ENCODE assay signal across 8 mouse cellular contexts in the genomic region with DNA sequence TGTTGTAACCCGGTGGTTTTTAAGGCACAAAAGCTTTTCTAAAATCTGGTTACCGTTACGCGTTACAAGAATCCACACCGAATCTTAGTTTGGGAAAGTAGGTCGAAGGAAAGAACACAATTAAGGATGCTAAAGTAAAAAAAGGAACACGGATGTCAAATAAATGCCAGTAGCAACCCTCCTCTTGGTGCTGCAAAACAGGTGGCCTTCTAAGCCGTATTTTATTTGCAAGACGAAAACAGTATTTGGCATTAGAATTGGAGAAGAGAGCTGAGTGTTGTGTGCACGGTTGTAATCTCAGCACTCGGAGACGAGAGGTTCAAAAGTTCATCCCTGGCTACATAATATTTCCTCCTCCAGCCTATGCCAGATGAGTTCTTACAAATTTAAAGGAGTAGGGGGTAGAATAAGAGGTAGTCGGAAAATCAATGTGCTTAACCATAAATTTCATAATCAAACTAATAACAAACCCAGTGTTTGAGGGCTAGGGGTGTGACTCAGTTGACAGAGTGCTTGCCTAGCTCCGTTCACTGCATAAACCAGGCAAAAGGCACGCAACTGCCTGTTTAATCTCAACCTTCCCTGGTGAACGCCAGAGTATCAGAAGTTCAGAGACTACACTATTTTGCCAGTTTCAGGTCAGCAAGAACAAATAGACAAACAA. TPM values are rescaled to one million over a fixed set of nuclear protein-coding genes. Genes with fewer than 3 reads are reported as not detected.
DNase-seq lines count a peak whose midpoint lies in the region; ATAC-seq and TF ChIP-seq lines count a peak whose summit lies in the region.

No protein-coding gene starts in this region.

- H3K9ac ChIP-seq in lung, embryonic 16.5 days (ENCODE audit: low read length), result peak overlapping the region; percentile 98

- peaks cover 24% of the 10 kb centered on the region for H3K4me1 ChIP-seq in lung, embryonic 16.5 days (replicated peaks; ENCODE audit: control insufficient read depth, insufficient read depth, low read length)
- no peaks in the 10 kb centered on the region; the same call in 1 of the 2 replicates for H3K4me1 ChIP-seq in embryonic fibroblast, embryonic 13.5 days (ENCODE audit: control insufficient read depth, insufficient read depth, low read length)
- peaks cover 35% of the 10 kb centered on the region for H3K4me1 ChIP-seq in limb, embryonic 10.5 days
- H3K4me1 ChIP-seq in small intestine, adult 2 months (ENCODE audit: control insufficient read depth, insufficient read depth, insufficient read length, low read length), result peaks cover 11% of the 10 kb centered on the region

- no peak for DNase-seq in lung, adult 18-20 months
- no peak for DNase-seq in limb, embryonic 10.5 days (ENCODE audit: low spot score)
- no peak for DNase-seq in right cerebral cortex, adult 2 months (ENCODE audit: low spot score in 2 of 2)
- no peak for DNase-seq in natural killer cell, adult 2 months (ENCODE audit: low spot score in 2 of 2)
- no peak for DNase-seq in gastrocnemius, postnatal 36 days

- H3K36me3 ChIP-seq in lung, embryonic 16.5 days (ENCODE audit: control insufficient read depth, insufficient read depth, low read length), result no peaks in the 10 kb centered on the region
- peaks cover 18% of the 10 kb centered on the region for H3K36me3 ChIP-seq in limb, embryonic 10.5 days
- H3K36me3 ChIP-seq in small intestine, adult 2 months (ENCODE audit: control insufficient read depth, insufficient read depth, low read length), result no peaks in the 10 kb centered on the region

- no peak for TF ChIP-seq CTCF in embryonic fibroblast, embryonic 13.5 days (IDR thresholded peaks at IDR 0.05; ENCODE audit: borderline replicate concordance, insufficient read depth, low read length)
- no peak for TF ChIP-seq CTCF in small intestine, adult 2 months (IDR thresholded peaks at IDR 0.05; ENCODE audit: extremely low read depth, insufficient read length, insufficient replicate concordance, low read depth, low read length)

- peak overlapping the region; percentile 91 for H3K4me3 ChIP-seq in lung, embryonic 16.5 days (ENCODE audit: low read length)
- peak overlapping the region; percentile 63 for H3K4me3 ChIP-seq in embryonic fibroblast, embryonic 13.5 days (ENCODE audit: insufficient read depth, low read length)
- peak overlapping the region; percentile 98 for H3K4me3 ChIP-seq in limb, embryonic 10.5 days
- no peak overlapping the region; the same call in 1 of the 2 replicates for H3K4me3 ChIP-seq in small intestine, adult 2 months (ENCODE audit: low read depth, low read length)

- ATAC-seq in lung, embryonic 16.5 days (ENCODE audit: low read depth), result no peak

- H3K9me3 ChIP-seq in lung, embryonic 16.5 days (ENCODE audit: control insufficient read depth, low read length), result no peaks in the 10 kb centered on the region
- H3K9me3 ChIP-seq in limb, embryonic 10.5 days (replicated peaks), result no peaks in the 10 kb centered on the region

- H3K27me3 ChIP-seq in lung, embryonic 16.5 days (ENCODE audit: control insufficient read depth, insufficient read depth, low read depth, low read length), result no peaks in the 10 kb centered on the region
- peaks cover 4% of the 10 kb centered on the region for H3K27me3 ChIP-seq in limb, embryonic 10.5 days (ENCODE audit: low read depth, poor library complexity, severe bottlenecking)
- no peaks in the 10 kb centered on the region for H3K27me3 ChIP-seq in small intestine, adult 2 months (ENCODE audit: control insufficient read depth, insufficient read depth, low read length)

- H3K4me2 ChIP-seq in lung, embryonic 16.5 days (ENCODE audit: low read depth, low read length), result peak overlapping the region; percentile 90

- intact Hi-C loops in gastrocnemius, postnatal 36 days (cut with DNase I), result no loop called here

- 16% methylated on average over 16 of the region's 16 CpGs for WGBS in lung, embryonic 16.5 days
- WGBS in limb, embryonic 10.5 days, result 43% methylated on average over 16 of the region's 16 CpGs
- WGBS in small intestine, adult 2 months, result 7% methylated on average over 16 of the region's 16 CpGs

- no peak for TF ChIP-seq POLR2A in embryonic fibroblast, embryonic 13.5 days (IDR thresholded peaks at IDR 0.05; ENCODE audit: low read depth, low read length)
- no peak for TF ChIP-seq POLR2A in small intestine, adult 2 months (IDR thresholded peaks at IDR 0.05; ENCODE audit: low read depth, low read length)

- H3K27ac ChIP-seq in lung, embryonic 16.5 days (ENCODE audit: low read length), result peak overlapping the region; percentile 98
- H3K27ac ChIP-seq in embryonic fibroblast, embryonic 13.5 days (ENCODE audit: insufficient read depth, low read length), result peak overlapping the region; percentile 84
- H3K27ac ChIP-seq in limb, embryonic 10.5 days, result peak overlapping the region; percentile 100
- peak overlapping the region; percentile 85 for H3K27ac ChIP-seq in small intestine, adult 2 months (ENCODE audit: insufficient read depth, low read depth, low read length)

RNA-seq across cellular contexts. Expression of gene Zfp292, which starts 0.7 kb away (rescaled TPM):
- polyA plus RNA-seq in lung, embryonic 16.5 days (2015; fragmentation: Nextera tagmentation; extraction: Ambion mirVana), result 16.2 and 16.5 TPM in 2 replicates
- polyA plus RNA-seq in embryonic fibroblast, embryonic 13.5 days (2011; ENCODE audit: insufficient read length, low read depth, missing spikeins), result 16.6 and 21.7 TPM in 2 replicates
- 20.5 and 25.3 TPM in 2 replicates for polyA plus RNA-seq in limb, embryonic 10.5 days (2016; fragmentation: Nextera tagmentation; extraction: Ambion mirVana)
- 0.30 and 0.94 TPM in 2 replicates for polyA plus RNA-seq in small intestine, adult 2 months (2012; rRNA removed)
- total RNA-seq in gastrocnemius, postnatal 36 days (2021), result 1 to 10 TPM; 5.6 to 8.0 TPM

RNA-seq across cellular contexts. Expression of gene Cga, which starts 10.1 kb away (rescaled TPM):
- not detected in 2 replicates for polyA plus RNA-seq in lung, embryonic 16.5 days (2015; fragmentation: Nextera tagmentation; extraction: Ambion mirVana)
- polyA plus RNA-seq in embryonic fibroblast, embryonic 13.5 days (2011; ENCODE audit: insufficient read length, low read depth, missing spikeins), result not detected in 2 replicates
- polyA plus RNA-seq in limb, embryonic 10.5 days (2016; fragmentation: Nextera tagmentation; extraction: Ambion mirVana), result not detected in 2 replicates
- 0.17 TPM in 1 of 2 replicates, not detected in the other for polyA plus RNA-seq in small intestine, adult 2 months (2012; rRNA removed)
- not detected for total RNA-seq in gastrocnemius, postnatal 36 days (2021)
